Mouse (Mus musculus) embryonic fibroblast, embryonic 13.5 days (primary cell): ENCODE data around the gene Tnfsf9. TPM values are rescaled to one million over a fixed set of nuclear protein-coding genes. Genes with fewer than 3 reads are reported as not detected.

Experiments
- H3K27ac ChIP-seq: 2 replicates; pipeline ENCODE4 v1.5.1; 2012; ENCODE audit warnings: low read length, control low read depth, inconsistent platforms; ENCODE audit not compliant: insufficient read depth
- H3K4me1 ChIP-seq: 2 replicates; pipeline ENCODE4 v1.6.1; 2011; ENCODE audit warnings: low read length; ENCODE audit not compliant: control insufficient read depth, insufficient read depth
- H3K4me3 ChIP-seq: 2 replicates; pipeline ENCODE4 v1.5.1; 2011; ENCODE audit warnings: mild to moderate bottlenecking, control low read depth, low read length; ENCODE audit not compliant: insufficient read depth
- CTCF ChIP-seq: IDR thresholded peaks from 2 replicates; pipeline ENCODE4 v1.5.1; 2011; ENCODE audit warnings: mild to moderate bottlenecking, control low read depth, low read length, moderate library complexity, borderline replicate concordance; ENCODE audit not compliant: insufficient read depth
- POLR2A ChIP-seq: IDR thresholded peaks from 2 replicates; pipeline ENCODE4 v1.6.1; 2011; ENCODE audit warnings: low read depth, mild to moderate bottlenecking, control low read depth, low read length, moderate library complexity
- polyA plus RNA-seq: library from polyadenylated mRNA; stranded (reverse); fragments of >200 nt; gene quantifications from 2 replicates; pipeline ENCODE4 v1.2.4, GENCODE M21; 2011; ENCODE audit warnings: low read depth; ENCODE audit not compliant: missing spikeins, insufficient read length

Gene Tnfsf9
- polyA plus RNA-seq, 1 experiment, result 4.3 TPM

- no peak overlapping the region for H3K4me3 ChIP-seq
- TF ChIP-seq CTCF (no peak), POLR2A (no peak)
- peaks cover 7% of the 10 kb centered on the region for H3K4me1 ChIP-seq
- no peak overlapping the region for H3K27ac ChIP-seq
Measured at GRCm38 (mm10) chr17:57107064-57107463, 1.9 kb downstream of the Tnfsf9 start.

- Histone ChIP-seq H3K4me1 (peaks cover 7% of the 10 kb centered on the region), H3K4me3 (no peak overlapping the region), H3K27ac (no peak overlapping the region)
- TF ChIP-seq POLR2A, result no peak
- no peak for TF ChIP-seq CTCF
Measured at GRCm38 (mm10) chr17:57108040-57108665, 3.0 kb downstream of the Tnfsf9 start.

GRCm38 (mm10) chr17:57108666-57109171 is 3.6 kb downstream of the Tnfsf9 start:
- Histone ChIP-seq H3K4me1 (peaks cover 7% of the 10 kb centered on the region), H3K27ac (no peak overlapping the region), H3K4me3 (no peak overlapping the region)
- TF ChIP-seq CTCF, result no peak
- TF ChIP-seq POLR2A, result no peak

- Histone ChIP-seq H3K4me1 (0 out of 2 replicates have a peak, but pooled peaks cover 2% of the 10 kb centered on the region), H3K4me3 (no peak overlapping the region), H3K27ac (no peak overlapping the region)
- no peak for TF ChIP-seq CTCF
- TF ChIP-seq POLR2A, result no peak
Measured at GRCm38 (mm10) chr17:57110005-57110404, 4.9 kb downstream of the Tnfsf9 start.

- no peak overlapping the region for H3K4me3 ChIP-seq
- TF ChIP-seq POLR2A (no peak), CTCF (no peak)
- H3K4me1 ChIP-seq, result no peaks in the 10 kb centered on the region
- no peak overlapping the region for H3K27ac ChIP-seq
Measured at GRCm38 (mm10) chr17:57112768-57113474, 7.8 kb downstream of the Tnfsf9 start.

- H3K27ac ChIP-seq, result no peak overlapping the region
- no peak for TF ChIP-seq CTCF
- no peak for TF ChIP-seq POLR2A
- no peaks in the 10 kb centered on the region for H3K4me1 ChIP-seq
- H3K4me3 ChIP-seq, result no peak overlapping the region
Measured at GRCm38 (mm10) chr17:57116801-57117200, 11.7 kb downstream of the Tnfsf9 start.

GRCm38 (mm10) chr17:57118524-57119349 is 13.6 kb downstream of the Tnfsf9 start:
- H3K4me1 ChIP-seq, result no peaks in the 10 kb centered on the region
- no peak overlapping the region for H3K27ac ChIP-seq
- TF ChIP-seq POLR2A (no peak), CTCF (no peak)
- no peak overlapping the region for H3K4me3 ChIP-seq

GRCm38 (mm10) chr17:57121856-57122255 is 16.7 kb downstream of the Tnfsf9 start:
- no peaks in the 10 kb centered on the region for H3K4me1 ChIP-seq
- H3K4me3 ChIP-seq, result no peak overlapping the region
- no peak for TF ChIP-seq CTCF
- TF ChIP-seq POLR2A, result no peak
- no peak overlapping the region for H3K27ac ChIP-seq

- H3K27ac ChIP-seq, result no peak overlapping the region
- TF ChIP-seq CTCF (no peak), POLR2A (no peak)
- no peaks in the 10 kb centered on the region for H3K4me1 ChIP-seq
- no peak overlapping the region for H3K4me3 ChIP-seq
Measured at GRCm38 (mm10) chr17:57123192-57124118, 18.3 kb downstream of the Tnfsf9 start.
